Mouse (Mus musculus): Measurements from ENCODE around the gene Acbd5. TPM values are rescaled to one million over a fixed set of nuclear protein-coding genes. Genes with fewer than 3 reads are reported as not detected.
A peak's percentile ranks its signal among the peaks of the same experiment; 100 is the strongest.

The Acbd5 gene
- total RNA-seq, 2 experiments from 2014 or later, result 85.6 to 86.4 TPM

- H3K4me3 ChIP-seq, result peak within 1 kb of the TSS; percentile 89
- peak within 1 kb of the TSS; percentile 100 for H3K27ac ChIP-seq
- peak; percentile 39 for TF ChIP-seq CTCF (IDR thresholded peaks at IDR 0.05)
- DNase-seq (ENCODE audit: extremely low spot score in 1 of 2, low spot score in 2 of 2), result peak; percentile 98 to 99
- intact Hi-C loops (cut with DNase I), result loop anchor here (2.0 to 5.0 kb wide), 3 partner anchors 87 to 261 kb away; partner anchors contain the start of genes Abi1, Acbd5 and Pdss1
These were observed 88.0 kb downstream of the Acbd5 start, which contains the start of the genes Mastl and Yme1l1 for GRCm38 (mm10) chr2:23155777-23156607. Mastl (minus strand) TSS chr2:23156024. Yme1l1 (plus strand) TSS chr2:23156369.

GRCm38 (mm10) chr2:23156608-23157081 is 88.7 kb downstream of the Acbd5 start:
- DNase-seq (ENCODE audit: extremely low spot score in 1 of 2, low spot score in 2 of 2), result no peak
- TF ChIP-seq CTCF (IDR thresholded peaks at IDR 0.05), result no peak
- intact Hi-C loops (cut with DNase I), result loop anchor here (2.0 to 5.0 kb wide), 2 partner anchors 114 to 262 kb away; partner anchors contain the start of genes Abi1 and Pdss1
- peak overlapping the region; percentile 89 for H3K4me3 ChIP-seq
- peak overlapping the region; percentile 100 for H3K27ac ChIP-seq

Other genes starting within 250 kb of the Acbd5 start
- 10 to 100 TPM; 17.8 to 18.1 TPM for gene Pdss1, start 172.6 kb upstream of the Acbd5 start, total RNA-seq (2021)
- 100 to 1,000 TPM; 136 to 139 TPM for gene Abi1, start 27.9 kb upstream of the Acbd5 start, total RNA-seq (2021)
- 1 to 10 TPM in 1 of 2 experiments, under 1 TPM in 1; 0.94 to 1.2 TPM for gene Mastl, start 87.9 kb downstream of the Acbd5 start, total RNA-seq (2021)
- gene Yme1l1, start 88.2 kb downstream of the Acbd5 start, total RNA-seq (2021), result 10 to 100 TPM; 83.9 to 86.0 TPM
- gene 4931423N10Rik, start 139.3 kb downstream of the Acbd5 start, total RNA-seq (2021), result under 1 TPM in 1 of 2 experiments, not detected in 1; 0.26 TPM

All from left cerebral cortex, adult 2 months (tissue).